Mouse (Mus musculus) G1E (cell line): ENCODE measurements around the gene Fndc3b. TPM values are rescaled to one million over a fixed set of nuclear protein-coding genes. Genes with fewer than 3 reads are reported as not detected.

Experiments used
- ATAC-seq: 2 replicates; pipeline ENCODE4 v1.8.0; 2016; ENCODE audit warnings: mild to moderate bottlenecking; ENCODE audit not compliant: insufficient number of reproducible peaks, poor library complexity, low FRiP score, severe bottlenecking; ENCODE audit errors: extremely low read depth
- DNase-seq: peaks from one replicate; pipeline ENCODE4 v3.0.0; 2012; ENCODE audit warnings: low spot score
- H3K27me3 ChIP-seq: 2 replicates; pipeline ENCODE4 v1.6.1; 2012; ENCODE audit warnings: mild to moderate bottlenecking, low read length, inconsistent platforms; ENCODE audit not compliant: insufficient read depth
- H3K36me3 ChIP-seq: replicated peaks from 2 replicates; pipeline ENCODE3; 2012; ENCODE audit warnings: mild to moderate bottlenecking, inconsistent platforms
- H3K4me1 ChIP-seq: 2 replicates; pipeline ENCODE4 v1.6.1; 2012; ENCODE audit warnings: low read depth, low read length, inconsistent platforms, mixed read lengths; ENCODE audit not compliant: insufficient read depth
- H3K4me3 ChIP-seq: 2 replicates; pipeline ENCODE4 v1.5.1; 2012; ENCODE audit warnings: low read depth, mild to moderate bottlenecking, inconsistent platforms, low read length, moderate library complexity, mixed read lengths
- H3K9me3 ChIP-seq: replicated peaks from 2 replicates; pipeline ENCODE4 v1.6.1; 2012; ENCODE audit warnings: inconsistent platforms
- CTCF ChIP-seq: IDR thresholded peaks from 2 replicates; pipeline ENCODE4 v1.5.1; 2012; ENCODE audit warnings: low read depth, low read length, inconsistent platforms, mixed read lengths
- GATA1 ChIP-seq: IDR thresholded peaks from 2 replicates; pipeline ENCODE4 v1.6.1; 2012; ENCODE audit warnings: borderline replicate concordance, low read length, inconsistent platforms, mixed read lengths
- GATA2 ChIP-seq: IDR thresholded peaks from 2 replicates; pipeline ENCODE4 v1.6.1; 2012; ENCODE audit warnings: low read depth, low read length, inconsistent platforms, borderline replicate concordance
- POLR2AphosphoS5 ChIP-seq: IDR thresholded peaks from 2 replicates; pipeline ENCODE4 v1.6.1; 2012; ENCODE audit warnings: low read depth, low read length, inconsistent platforms; ENCODE audit not compliant: insufficient replicate concordance
- TAL1 ChIP-seq: conservative IDR thresholded peaks from 2 replicates; pipeline ENCODE4 v1.6.1; 2012; ENCODE audit warnings: low read depth, low read length, inconsistent platforms, mixed read lengths
- polyA plus RNA-seq: library from polyadenylated mRNA; stranded (reverse); fragments of >175 nt; gene quantifications from 2 replicates; pipeline ENCODE4 v1.2.3, GENCODE M21; 2012
- total RNA-seq, 2 experiments: library from RNA; stranded (forward) in 1 of 2; stranded (reverse) in 1 of 2; fragments of 200-1000 nt in 1 of 2; fragments of >200 nt in 1 of 2; fragmentation: Nextera tagmentation in 1 of 2; gene quantifications; 2 replicates each; pipeline ENCODE4 v1.2.3; 2014 to 2017

The Fndc3b gene
- total and polyA plus RNA-seq, 3 experiments = 0.16 TPM; not detected in 2

GRCm38 (mm10) chr3:27621176-27621575 lies 89.9 kb downstream of the Fndc3b start:
- Histone ChIP-seq H3K4me1 (no peaks in the 10 kb centered on the region), H3K36me3 (no peaks in the 10 kb centered on the region), H3K27me3 (no peaks in the 10 kb centered on the region; the same call in 1 of the 2 replicates), H3K4me3 (no peak overlapping the region), H3K9me3 (no peaks in the 10 kb centered on the region)
- ATAC-seq (no peak), DNase-seq (no peak)
- TF ChIP-seq GATA1 = no peak
- TF ChIP-seq POLR2AphosphoS5 = no peak
- no peak for TF ChIP-seq TAL1
- TF ChIP-seq CTCF = no peak
- no peak for TF ChIP-seq GATA2

DNA sequence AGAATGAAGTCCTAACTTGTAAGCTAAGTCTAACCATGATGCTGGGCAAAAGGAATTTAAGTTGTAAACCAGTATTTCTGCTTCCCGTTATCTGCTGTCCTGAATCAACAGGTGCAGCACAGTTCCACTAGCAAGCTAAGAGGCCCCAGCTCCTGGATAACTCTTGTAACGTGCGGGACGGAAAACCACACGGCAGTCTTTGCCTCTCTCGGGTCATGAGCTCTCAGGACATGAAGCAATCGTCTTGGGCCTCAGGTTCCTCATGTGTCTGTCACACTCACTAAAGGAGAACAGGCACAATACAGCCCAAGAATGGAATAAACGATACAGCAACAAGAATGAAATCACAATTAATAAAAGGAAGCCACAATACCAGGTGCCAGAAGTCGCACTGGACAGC lies 93.4 kb downstream of the Fndc3b start:
- Histone ChIP-seq H3K27me3 (no peaks in the 10 kb centered on the region), H3K9me3 (no peaks in the 10 kb centered on the region), H3K36me3 (no peaks in the 10 kb centered on the region), H3K4me3 (no peak overlapping the region), H3K4me1 (no peaks in the 10 kb centered on the region)
- DNase-seq (no peak), ATAC-seq (no peak)
- no peak for TF ChIP-seq POLR2AphosphoS5
- no peak for TF ChIP-seq GATA2
- no peak for TF ChIP-seq GATA1
- no peak for TF ChIP-seq CTCF
- no peak for TF ChIP-seq TAL1

GRCm38 (mm10) chr3:27617237-27617499 lies 93.9 kb downstream of the Fndc3b start:
- H3K4me3 ChIP-seq = no peak overlapping the region
- no peaks in the 10 kb centered on the region for H3K4me1 ChIP-seq

DNA sequence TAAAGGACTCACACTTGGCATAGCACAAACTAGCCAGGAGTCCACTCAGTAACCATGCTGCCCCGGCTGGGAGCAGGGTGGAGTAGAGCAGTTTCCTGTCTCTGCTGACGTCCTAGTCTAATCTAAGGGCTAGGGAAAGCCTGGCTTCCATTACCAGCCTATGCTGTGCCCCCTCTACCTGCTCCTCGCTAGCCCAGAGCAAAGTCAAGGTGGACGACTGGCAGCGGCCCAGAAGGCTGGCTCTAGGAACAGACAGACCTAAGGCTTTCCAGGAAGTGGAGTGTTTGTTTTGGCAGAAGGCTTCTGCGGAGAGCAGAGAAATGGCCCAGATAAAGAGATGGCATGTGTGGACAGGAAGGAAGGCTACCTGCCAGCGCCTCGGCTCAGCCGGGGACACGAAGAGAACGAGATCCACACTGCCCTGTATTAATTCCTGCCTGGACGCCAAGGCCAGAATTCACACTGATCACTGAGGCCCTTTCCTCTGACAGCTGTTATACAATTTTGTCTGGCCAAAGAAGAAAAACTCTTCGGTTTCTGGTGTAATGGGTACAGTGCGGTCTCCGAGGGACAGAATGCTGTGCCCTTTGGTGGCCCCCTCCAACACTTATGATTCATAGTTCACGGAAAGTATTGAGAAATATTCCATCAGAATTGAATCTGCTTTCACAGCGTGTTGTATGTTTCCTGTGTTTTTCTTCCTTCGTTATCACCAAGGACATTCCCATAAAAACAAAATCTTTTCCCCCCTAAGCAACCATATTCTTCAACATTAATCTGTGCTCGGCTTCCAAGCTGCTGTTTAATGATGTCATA lies 94.5 kb downstream of the Fndc3b start:
- Histone ChIP-seq H3K4me1 (no peaks in the 10 kb centered on the region), H3K4me3 (no peak overlapping the region), H3K9me3 (no peaks in the 10 kb centered on the region), H3K27me3 (no peaks in the 10 kb centered on the region), H3K36me3 (no peaks in the 10 kb centered on the region)
- ATAC-seq (no peak), DNase-seq (no peak)
- no peak for TF ChIP-seq CTCF
- TF ChIP-seq POLR2AphosphoS5 = no peak
- TF ChIP-seq TAL1 = no peak
- TF ChIP-seq GATA1 = no peak
- no peak for TF ChIP-seq GATA2

More at GRCm38 (mm10) chr3:27617237-27617499, 93.9 kb downstream of the Fndc3b start:
- DNase-seq = no peak
- no peak for TF ChIP-seq CTCF
- TF ChIP-seq TAL1 = no peak
- no peak for TF ChIP-seq POLR2AphosphoS5
- TF ChIP-seq GATA2 = no peak
- TF ChIP-seq GATA1 = no peak
- Histone ChIP-seq H3K36me3 (no peaks in the 10 kb centered on the region), H3K9me3 (no peaks in the 10 kb centered on the region), H3K27me3 (no peaks in the 10 kb centered on the region)
- ATAC-seq = no peak

DNA sequence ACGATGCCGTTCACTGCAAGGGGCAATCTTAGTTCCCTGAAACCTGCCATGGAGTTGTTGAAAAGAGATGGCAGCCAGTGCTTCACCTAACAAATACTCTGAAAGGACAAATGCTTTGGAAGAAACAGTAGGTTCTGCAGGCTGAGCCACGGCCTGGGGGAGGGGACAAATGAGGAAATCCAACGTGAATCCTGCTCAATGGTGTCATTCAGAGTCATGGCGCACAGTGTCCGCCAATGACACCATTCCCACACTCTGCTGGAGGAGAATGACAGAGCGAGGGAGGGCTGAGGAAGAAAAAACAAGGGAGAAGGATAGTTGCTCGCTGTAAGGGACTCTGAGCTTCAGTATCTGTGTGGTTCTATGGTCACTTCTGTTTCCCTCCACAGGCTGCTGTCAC lies 95.6 kb downstream of the Fndc3b start:
- H3K4me1 ChIP-seq = no peaks in the 10 kb centered on the region
- no peaks in the 10 kb centered on the region for H3K9me3 ChIP-seq
- DNase-seq = no peak
- no peak for ATAC-seq
- no peaks in the 10 kb centered on the region for H3K36me3 ChIP-seq
- H3K27me3 ChIP-seq = no peaks in the 10 kb centered on the region
- TF ChIP-seq GATA1 (no peak), CTCF (no peak), GATA2 (no peak), TAL1 (no peak), POLR2AphosphoS5 (no peak)
- H3K4me3 ChIP-seq = no peak overlapping the region

DNA sequence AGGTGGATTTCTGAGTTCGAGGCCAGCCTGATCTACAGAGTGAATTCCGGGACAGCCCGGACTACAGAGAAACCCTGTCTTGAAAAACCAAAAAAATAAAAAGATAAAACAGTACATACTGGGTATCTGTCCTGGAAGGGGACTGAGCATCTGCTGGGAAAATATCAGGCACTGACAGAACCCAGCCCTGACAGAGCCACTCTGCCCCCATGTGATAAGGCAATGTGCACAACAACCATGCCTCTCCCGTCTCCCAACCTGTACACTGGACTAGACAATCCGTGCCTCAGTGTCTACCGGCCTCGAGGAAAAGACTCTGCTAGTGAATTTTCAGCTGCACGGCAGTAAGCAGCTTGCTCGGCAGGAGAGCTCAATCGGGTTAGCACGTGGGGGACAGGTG lies 97.3 kb downstream of the Fndc3b start:
- H3K9me3 ChIP-seq = no peaks in the 10 kb centered on the region
- H3K4me1 ChIP-seq = no peaks in the 10 kb centered on the region
- H3K27me3 ChIP-seq = no peaks in the 10 kb centered on the region
- no peaks in the 10 kb centered on the region for H3K36me3 ChIP-seq
- DNase-seq (no peak), ATAC-seq (no peak)
- TF ChIP-seq TAL1 (no peak), CTCF (no peak), GATA2 (no peak), POLR2AphosphoS5 (no peak), GATA1 (no peak)
- no peak overlapping the region for H3K4me3 ChIP-seq

GRCm38 (mm10) chr3:27613011-27613410 lies 98.1 kb downstream of the Fndc3b start:
- ATAC-seq (no peak), DNase-seq (no peak)
- Histone ChIP-seq H3K36me3 (no peaks in the 10 kb centered on the region), H3K9me3 (no peaks in the 10 kb centered on the region), H3K27me3 (no peaks in the 10 kb centered on the region), H3K4me1 (no peaks in the 10 kb centered on the region), H3K4me3 (no peak overlapping the region)
- TF ChIP-seq GATA2 = no peak
- TF ChIP-seq CTCF = no peak
- TF ChIP-seq TAL1 = no peak
- no peak for TF ChIP-seq POLR2AphosphoS5
- no peak for TF ChIP-seq GATA1
